Mouse (Mus musculus) cerebellum, adult 9-11 months (tissue): Measurements from ENCODE around the gene Acy3.
"Not testable (repeated sequence)": the region's sequence is repeated elsewhere in the genome, so short reads cannot be mapped to it uniquely, and the experiment has no call there.

Source experiments
- DNase-seq: peaks from one replicate; pipeline ENCODE4 v3.0.0; 2022

The Acy3 gene

GRCm38 (mm10) chr19:3986334-3986733 lies at the start of gene Acy3:
Gene Acy3, plus strand, starts transcription at chr19:3986570.
- peak; percentile 33 for DNase-seq

DNA sequence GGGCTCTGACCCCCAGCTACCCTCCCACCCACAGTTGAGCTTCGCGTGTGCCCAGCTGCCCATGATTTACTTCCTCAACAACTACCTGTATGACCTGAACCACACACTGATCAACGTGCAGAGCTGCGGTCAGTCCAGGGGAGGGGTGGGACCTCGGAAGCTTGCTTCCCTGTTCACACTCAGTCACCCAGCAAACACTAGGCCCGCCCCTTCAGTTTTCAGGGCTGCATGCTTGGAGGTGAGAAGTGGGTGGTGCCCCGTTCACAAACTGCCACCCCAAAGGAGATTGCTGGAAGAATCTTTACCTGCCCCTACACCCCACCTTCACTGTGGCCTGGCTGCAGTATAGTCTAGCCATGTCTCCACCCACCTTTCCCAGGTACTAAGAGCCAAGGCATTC lies 44.1 kb upstream of the Acy3 start:
- DNase-seq = no peak

DNA sequence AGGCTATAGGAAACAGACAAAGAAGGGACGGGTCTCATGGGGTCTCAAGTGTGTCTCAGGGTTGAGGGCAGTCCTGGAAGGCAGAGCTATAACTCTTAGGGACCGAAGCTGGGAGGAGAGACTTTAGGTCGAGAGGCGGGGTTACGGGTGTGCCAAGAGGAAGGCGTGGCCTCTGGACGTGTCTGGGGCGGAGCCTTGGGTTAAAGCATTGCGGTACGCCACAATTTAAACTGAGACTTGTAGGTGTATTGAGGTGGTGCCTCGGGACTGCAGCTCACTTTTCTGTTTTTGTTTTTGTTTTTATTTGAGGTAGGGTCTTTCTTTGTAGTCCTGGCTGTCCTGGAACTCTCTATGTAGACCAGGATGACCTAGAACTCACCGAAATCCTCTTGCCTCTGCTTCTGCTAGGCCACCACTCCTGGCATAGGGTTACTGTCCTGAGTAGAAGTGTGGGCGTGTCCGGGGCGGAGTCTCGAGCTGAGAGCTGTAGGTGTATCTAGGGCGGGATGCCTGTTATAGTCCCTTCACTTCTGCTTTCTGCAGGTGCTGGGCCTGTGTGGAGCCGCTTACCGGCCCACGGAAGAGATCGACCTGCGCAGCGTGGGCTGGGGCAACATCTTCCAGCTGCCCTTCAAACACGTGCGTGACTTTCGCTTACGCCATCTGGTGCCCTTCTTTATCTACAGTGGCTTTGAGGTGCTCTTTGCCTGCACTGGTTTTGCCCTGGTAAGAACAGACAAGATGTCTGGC lies 43.2 kb upstream of the Acy3 start:
- DNase-seq = no peak

GRCm38 (mm10) chr19:3945872-3946564 lies 40.4 kb upstream of the Acy3 start:
- DNase-seq = no peak

GRCm38 (mm10) chr19:3946715-3947114 lies 39.7 kb upstream of the Acy3 start:
- no peak for DNase-seq

DNA sequence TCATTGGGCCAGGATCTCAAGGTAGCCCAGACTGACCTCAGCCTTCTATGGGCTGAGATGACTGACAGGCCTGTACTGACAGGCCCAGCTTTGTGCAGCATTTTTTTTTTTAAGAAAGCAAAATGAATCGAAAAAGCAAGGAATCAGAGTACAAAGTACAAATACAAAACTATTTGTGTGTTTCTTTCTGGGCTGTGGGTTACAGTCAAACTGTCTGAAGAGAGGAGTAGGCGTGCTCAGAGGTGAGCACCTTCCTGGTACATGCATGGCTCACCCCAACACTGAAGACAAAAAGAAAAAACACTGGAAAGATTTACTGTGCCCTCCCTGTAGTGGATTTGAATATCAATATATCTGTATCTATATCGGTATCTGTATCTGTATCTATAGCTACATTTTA lies 38.6 kb upstream of the Acy3 start:
- no peak for DNase-seq

DNA sequence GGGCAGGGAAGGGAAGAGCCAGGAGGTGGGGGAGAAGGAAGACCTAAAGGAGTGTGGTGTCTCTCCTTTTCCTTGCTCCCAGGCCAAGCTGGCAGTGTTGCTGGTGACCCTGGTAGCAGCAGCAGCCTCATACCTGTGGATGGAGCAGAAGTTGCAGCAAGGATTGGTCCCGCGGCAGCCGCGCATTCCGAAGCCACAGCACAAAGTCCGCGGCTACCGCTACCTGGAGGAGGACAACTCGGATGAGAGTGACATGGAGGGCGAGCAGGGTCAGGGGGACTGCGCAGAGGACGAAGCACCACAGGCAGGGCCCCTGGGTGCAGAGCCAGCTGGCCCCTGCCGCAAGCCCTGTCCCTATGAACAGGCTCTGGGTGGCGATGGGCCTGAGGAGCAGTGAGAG lies 37.8 kb upstream of the Acy3 start:
- no peak for DNase-seq

DNA sequence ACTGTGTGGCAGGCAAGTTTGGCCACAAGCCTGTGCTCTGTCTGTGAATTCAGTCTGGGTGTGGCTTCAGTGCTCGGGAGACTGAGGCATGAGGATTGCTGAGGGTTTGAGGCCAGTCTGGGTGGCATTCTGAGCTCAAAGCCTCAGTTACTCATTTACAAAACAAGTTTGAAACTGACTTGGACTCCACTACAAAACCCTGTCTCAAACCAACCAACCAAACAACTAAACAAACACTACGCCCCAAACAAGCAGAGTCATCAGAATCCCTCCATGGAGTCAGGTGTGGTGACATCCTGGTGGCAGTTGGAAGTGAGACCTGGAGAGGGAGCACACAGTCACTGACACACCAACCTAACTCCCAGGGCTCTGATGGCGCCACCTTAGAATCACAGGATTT lies 36.0 kb upstream of the Acy3 start:
- no peak for DNase-seq

DNA sequence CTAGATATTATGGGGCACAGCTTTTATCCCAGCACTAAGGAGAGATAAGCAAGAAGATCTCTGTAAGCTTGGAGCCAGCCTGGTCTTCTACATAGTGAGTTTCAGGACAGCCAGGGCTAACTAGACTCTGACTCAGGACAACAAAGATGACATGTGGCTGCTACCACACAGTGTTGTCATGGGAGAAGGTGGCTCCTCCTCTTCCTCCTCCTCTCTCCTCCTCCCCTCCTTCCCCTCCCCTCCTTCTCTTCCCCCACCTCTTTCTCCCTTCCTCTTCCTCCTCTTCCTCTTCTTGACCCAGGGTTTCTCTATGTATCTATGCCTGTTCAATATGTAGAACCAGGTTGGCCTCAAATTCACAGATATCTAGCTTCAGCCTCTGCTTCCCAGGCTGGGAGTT lies 34.9 kb upstream of the Acy3 start:
- no peak for DNase-seq

- no peak for DNase-seq
These were observed 34.3 kb upstream of the Acy3 start for GRCm38 (mm10) chr19:3952099-3952498.

DNA sequence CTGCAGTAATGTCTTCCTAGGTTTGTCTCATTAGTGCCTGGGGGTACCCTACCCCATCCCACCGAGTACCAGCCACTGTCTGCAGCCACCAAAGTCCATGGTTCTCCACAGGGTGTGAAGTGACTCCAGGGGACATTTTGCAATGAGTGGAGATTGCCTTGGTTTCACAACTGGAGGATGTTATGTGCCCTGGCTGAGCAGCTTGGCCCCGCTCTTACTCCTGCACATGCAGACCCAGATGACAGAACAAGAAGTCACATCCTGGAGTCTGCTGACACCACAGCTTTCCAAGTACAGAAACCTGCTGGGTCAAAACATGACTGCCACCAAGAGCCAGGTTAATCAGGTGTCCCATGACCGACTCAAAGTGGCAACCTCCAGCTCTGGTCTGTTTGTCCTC lies 31.3 kb upstream of the Acy3 start:
- no peak for DNase-seq

DNA sequence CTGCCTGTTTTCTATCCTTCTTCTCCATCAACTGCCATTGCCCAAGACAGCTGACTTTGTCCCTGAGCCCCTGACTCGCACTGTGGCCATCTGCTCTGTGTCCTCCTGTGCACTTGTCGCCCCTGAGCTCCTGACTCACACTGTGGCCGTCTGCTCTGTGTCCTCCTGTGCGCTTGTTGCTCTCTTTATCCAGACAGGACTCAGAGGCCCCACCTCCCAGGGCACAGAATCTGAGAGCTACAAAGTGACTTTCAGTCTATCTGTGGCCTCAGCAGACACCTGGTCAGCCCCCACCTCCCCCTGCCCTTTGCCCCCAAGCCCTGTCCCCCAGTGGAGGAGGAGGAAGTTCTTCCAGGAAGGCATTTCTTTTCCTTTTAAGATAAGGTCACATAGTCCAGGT lies 30.6 kb upstream of the Acy3 start:
- no peak for DNase-seq

DNA sequence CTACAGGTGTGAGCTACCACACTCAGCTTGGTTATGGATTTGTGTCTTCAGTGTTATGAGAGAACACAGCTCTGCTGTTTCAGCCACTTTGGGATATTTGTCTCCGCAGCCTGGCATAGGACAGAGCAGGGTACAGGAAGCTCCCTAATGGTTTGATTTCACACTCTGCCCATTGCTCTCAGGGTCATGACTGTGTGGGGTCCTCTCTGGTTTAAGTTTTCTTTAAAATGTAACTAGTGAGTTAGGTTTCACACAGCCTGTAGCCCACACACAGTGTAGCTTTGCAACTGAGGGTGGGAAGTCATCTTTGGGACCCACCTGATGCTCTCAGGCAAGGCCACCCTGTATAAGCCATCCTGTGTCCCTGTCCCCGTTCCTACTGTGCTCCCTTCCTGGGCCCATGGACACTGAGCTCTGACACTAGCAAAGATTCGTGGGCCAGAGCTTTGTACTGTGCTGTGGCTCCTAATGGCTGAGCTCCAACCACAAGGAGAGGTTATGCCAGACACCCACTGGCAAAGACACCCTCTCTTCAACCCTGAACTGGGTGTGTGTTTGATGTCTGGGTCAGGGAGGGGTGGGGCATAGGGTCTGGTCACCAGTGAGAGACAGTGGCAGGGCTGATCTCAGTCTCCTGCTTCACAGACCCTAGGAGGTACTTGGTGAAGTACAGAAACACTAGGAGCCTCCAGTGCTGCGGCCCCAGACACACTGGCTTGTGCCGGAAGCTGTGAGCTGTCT lies 28.9 kb upstream of the Acy3 start:
- not testable (repeated sequence) for DNase-seq

GRCm38 (mm10) chr19:3958470-3958869 lies 27.9 kb upstream of the Acy3 start, which contains the start of gene Aldh3b3:
Gene Aldh3b3, plus strand, starts transcription at chr19:3958645.
- DNase-seq = no peak

DNA sequence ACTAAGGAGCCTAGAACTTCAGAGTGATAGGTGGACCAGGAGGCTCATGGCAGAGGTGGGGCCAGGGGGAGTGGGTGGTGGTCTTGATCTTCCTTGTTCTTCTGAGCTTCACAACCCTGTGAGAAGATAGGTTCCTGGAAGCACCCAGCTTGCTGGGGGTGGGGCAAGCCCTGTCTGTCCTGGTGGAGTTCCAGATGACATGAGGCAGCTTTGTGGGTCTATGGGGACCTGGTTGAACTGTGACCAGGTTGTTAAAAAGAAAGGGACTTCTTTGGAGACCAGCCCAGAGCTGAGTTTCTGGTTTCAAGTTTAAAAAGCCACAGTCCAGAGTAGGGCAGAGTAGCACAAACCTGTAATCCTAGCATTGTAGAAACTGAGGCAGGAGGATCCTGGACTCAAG lies 27.3 kb upstream of the Acy3 start:
- DNase-seq = no peak

- DNase-seq = no peak
These were observed 26.2 kb upstream of the Acy3 start for GRCm38 (mm10) chr19:3960211-3960610.

DNA sequence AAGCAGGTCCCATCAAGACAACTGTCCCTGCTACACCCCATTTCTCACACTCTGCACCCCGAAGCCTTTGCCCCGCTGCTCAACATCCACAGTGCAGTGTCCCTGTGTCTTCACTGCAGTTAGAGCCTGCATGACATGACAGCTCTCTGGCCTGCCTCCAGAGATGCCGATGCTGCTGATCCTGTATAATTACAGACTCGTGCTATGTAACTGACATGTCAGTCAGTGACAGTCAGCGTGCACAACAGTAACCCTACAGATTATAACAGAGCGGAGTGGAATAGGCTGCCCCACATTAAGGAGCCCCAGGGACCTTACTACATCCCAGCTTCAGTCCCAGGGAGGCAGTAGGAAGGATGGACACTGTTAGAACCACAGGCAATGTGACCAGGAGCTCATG lies 24.6 kb upstream of the Acy3 start:
- not testable (repeated sequence) for DNase-seq

DNA sequence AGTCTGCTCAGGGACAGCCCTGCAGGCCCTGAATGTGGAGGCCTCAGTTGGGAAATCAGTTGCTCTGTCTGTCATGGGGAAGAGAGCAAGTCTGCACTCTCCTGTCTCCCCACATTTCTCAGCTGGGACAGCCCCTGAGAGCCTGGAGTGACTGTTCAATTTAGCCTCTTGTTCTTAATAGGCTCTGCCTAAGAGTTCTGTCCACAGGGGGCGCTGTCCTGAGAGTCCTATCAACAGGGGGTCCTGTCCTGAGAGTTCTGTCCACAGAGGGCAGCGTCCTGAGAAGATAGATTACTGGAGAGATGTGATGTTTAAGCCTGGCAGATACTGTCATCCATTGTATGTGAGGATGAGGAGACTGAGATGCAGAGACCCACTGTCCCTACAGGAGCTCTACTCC lies 23.9 kb upstream of the Acy3 start:
- DNase-seq = no peak

GRCm38 (mm10) chr19:3964030-3964429 lies 22.3 kb upstream of the Acy3 start:
- no peak for DNase-seq

- DNase-seq = no peak
These were observed 19.9 kb upstream of the Acy3 start for GRCm38 (mm10) chr19:3966330-3967075.

- DNase-seq = no peak
These were observed 19.1 kb upstream of the Acy3 start for GRCm38 (mm10) chr19:3967258-3967657.

DNA sequence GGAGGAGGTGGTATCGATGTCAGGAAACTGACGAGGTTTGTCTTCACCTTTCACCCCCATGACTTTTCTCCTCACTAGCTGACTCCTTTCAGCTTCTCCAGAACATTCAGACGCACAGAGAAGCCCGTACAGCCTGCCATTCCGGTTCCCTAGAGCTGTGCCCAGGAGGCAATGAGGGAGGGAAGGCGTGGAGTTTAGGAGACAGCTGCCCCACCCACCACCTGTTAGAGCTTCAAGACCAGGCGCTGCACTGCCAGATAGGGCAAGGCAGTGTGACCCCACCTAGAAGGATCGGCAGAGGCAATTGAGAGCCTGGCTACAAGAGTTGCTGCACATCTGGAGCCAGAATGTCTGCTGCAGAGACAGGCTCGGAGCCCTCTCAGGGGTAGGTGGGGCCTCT lies 14.1 kb upstream of the Acy3 start, which contains the start of gene Aldh3b2:
Gene Aldh3b2 (plus strand): TSS at position 100 of the 400 bp plus-strand sequence.
- no peak for DNase-seq

- DNase-seq = not testable (repeated sequence)
These were observed 11.8 kb upstream of the Acy3 start for GRCm38 (mm10) chr19:3974608-3975007.
